Mouse (Mus musculus) hindbrain, embryonic 11.5 days (tissue): ENCODE measurements around the gene Olfr1371. TPM values are rescaled to one million over a fixed set of nuclear protein-coding genes. Genes with fewer than 3 reads are reported as not detected.
"Not testable (repeated sequence)": the region's sequence is repeated elsewhere in the genome, so short reads cannot be mapped to it uniquely, and the experiment has no call there.

Source experiments
- ATAC-seq: fragments of 200-750 bp; cut with Nextera tagmentation; 2 replicates; pipeline ENCODE4 v1.8.0; 2017; ENCODE audit warnings: mild to moderate bottlenecking, moderate TSS enrichment, moderate library complexity; ENCODE audit not compliant: low FRiP score
- DNase-seq: peaks from one replicate; pipeline ENCODE4 v3.0.0-alpha.2; 2015; ENCODE audit warnings: low spot score
- H3K27ac ChIP-seq: fragments of 300-500 bp; sonication (generic); 2 replicates; pipeline ENCODE4 v1.5.1; 2014; ENCODE audit warnings: mild to moderate bottlenecking, low read depth, low read length
- H3K27me3 ChIP-seq: fragments of 300-500 bp; sonication (generic); 2 replicates; pipeline ENCODE4 v1.6.1; 2014; ENCODE audit warnings: mild to moderate bottlenecking, low read length, moderate library complexity, mixed read lengths; ENCODE audit not compliant: control insufficient read depth, insufficient read depth
- H3K36me3 ChIP-seq: fragments of 300-500 bp; sonication (generic); 2 replicates; pipeline ENCODE4 v1.6.1; 2014; ENCODE audit warnings: mild to moderate bottlenecking, low read length, moderate library complexity, mixed read lengths; ENCODE audit not compliant: control insufficient read depth, insufficient read depth
- H3K4me1 ChIP-seq: fragments of 300-500 bp; sonication (generic); replicated peaks from 2 replicates; pipeline ENCODE4 v1.6.1; 2014; ENCODE audit warnings: low read length, mixed read lengths; ENCODE audit not compliant: control insufficient read depth, insufficient read depth
- H3K4me2 ChIP-seq: fragments of 300-500 bp; sonication (generic); replicated peaks from 2 replicates; pipeline ENCODE4 v1.6.1; 2014; ENCODE audit warnings: mild to moderate bottlenecking, low read depth, low read length
- H3K4me3 ChIP-seq: fragments of 300-500 bp; sonication (generic); 2 replicates; pipeline ENCODE4 v1.5.1; 2014; ENCODE audit warnings: low read depth, low read length
- H3K9ac ChIP-seq: fragments of 300-500 bp; sonication (generic); 2 replicates; pipeline ENCODE4 v1.6.1; 2014; ENCODE audit warnings: low read depth, low read length
- H3K9me3 ChIP-seq: fragments of 300-500 bp; sonication (generic); 2 replicates; pipeline ENCODE4 v1.6.1; 2016; ENCODE audit warnings: low read length; ENCODE audit not compliant: control insufficient read depth
- WGBS: fragments of 180-500 bp; shearing (Covaris S2); extraction: QIAGEN DNeasy Blood & Tissue Kit; methylation state at CpG from one replicate; pipeline ENCODE4 v1.1.7; 2014; 5-methylcytosine and 5-hydroxymethylcytosine counted together
- polyA plus RNA-seq: library from polyadenylated mRNA; unstranded; fragments of >200 nt; fragmentation: Nextera tagmentation; extraction: Ambion mirVana; gene quantifications from 2 replicates; pipeline ENCODE4 v1.2.1, GENCODE M21; 2014

The Olfr1371 gene
- polyA plus RNA-seq, 1 experiment from 2014 or later, result not detected

DNA sequence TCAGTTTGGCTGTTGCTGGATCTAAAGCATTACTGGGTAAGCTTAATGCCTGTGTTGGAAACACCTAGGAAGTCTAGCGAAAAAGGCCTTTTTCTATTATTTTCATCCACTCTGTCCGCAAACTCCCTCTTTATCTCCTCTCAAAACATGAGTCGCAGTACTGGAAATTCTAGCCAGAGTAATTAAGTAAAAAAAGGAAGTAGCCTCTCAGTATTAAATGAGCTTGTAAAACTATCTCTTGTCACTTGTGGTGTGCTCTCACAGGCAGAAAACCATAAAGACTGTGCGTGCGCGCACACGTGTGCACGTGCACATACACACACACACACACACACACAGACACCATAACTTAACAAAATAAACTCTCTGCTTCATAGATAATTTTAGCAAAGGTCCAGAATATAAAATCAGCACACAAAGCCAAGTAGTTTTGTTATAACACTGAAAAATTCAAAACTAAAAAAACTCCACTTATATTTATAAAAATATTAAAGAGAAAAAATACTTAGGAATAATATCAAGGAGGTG lies 17.2 kb downstream of the Olfr1371 start:
- not testable (repeated sequence) for H3K4me3 ChIP-seq, H3K4me2 ChIP-seq, H3K9ac ChIP-seq, ATAC-seq, DNase-seq, H3K9me3 ChIP-seq, H3K27me3 ChIP-seq, H3K4me1 ChIP-seq, H3K27ac ChIP-seq, H3K36me3 ChIP-seq
- 93% methylated on average over 8 of the region's 8 CpGs for WGBS

DNA sequence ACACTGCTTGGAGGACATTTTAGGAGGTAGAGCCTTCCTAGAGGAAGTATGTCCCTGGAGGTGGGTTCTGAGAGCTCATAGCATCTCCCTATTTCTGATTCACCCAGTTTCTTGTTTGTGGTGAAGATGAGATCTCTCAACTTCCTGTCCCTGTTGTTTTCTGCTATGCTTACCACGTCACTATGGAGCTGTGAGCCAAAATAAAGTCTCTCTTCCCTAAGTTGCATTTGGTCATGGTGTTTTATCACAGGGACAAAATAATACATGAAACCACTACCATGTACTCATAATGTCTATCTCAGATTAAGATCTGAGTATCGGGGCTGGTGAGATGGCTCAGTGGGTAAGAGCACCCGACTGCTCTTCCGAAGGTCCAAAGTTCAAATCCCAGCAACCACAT lies 33.1 kb downstream of the Olfr1371 start:
- not testable (repeated sequence) for H3K4me1 ChIP-seq, ATAC-seq, H3K36me3 ChIP-seq, H3K4me2 ChIP-seq, H3K9me3 ChIP-seq, H3K9ac ChIP-seq, H3K27ac ChIP-seq, H3K27me3 ChIP-seq, DNase-seq, H3K4me3 ChIP-seq
- WGBS, result 97% methylated on average over 4 of the region's 4 CpGs

DNA sequence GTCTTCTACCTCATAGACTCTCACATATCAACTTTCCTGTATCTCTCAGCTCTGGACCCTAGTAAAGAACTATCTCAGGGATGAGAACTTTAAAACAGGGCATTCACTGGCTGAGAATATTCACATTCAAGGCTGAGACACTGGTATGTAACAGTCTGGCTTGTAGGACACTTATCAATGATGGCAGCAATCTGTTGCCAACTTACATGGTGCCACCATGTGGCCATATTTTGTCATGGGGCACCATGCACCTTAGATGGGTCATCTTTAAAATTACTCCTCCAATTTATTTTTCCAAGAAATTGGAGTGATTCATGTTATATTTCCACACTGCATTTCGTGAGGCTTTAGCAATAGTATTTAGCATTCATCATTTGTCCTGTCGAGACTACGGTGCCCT lies 33.9 kb downstream of the Olfr1371 start:
- not testable (repeated sequence) for H3K4me3 ChIP-seq, H3K36me3 ChIP-seq, DNase-seq, H3K27me3 ChIP-seq, H3K4me2 ChIP-seq, H3K9ac ChIP-seq, ATAC-seq, H3K4me1 ChIP-seq, H3K9me3 ChIP-seq, H3K27ac ChIP-seq
- 80% methylated on average over 1 of the region's 3 CpGs for WGBS

DNA sequence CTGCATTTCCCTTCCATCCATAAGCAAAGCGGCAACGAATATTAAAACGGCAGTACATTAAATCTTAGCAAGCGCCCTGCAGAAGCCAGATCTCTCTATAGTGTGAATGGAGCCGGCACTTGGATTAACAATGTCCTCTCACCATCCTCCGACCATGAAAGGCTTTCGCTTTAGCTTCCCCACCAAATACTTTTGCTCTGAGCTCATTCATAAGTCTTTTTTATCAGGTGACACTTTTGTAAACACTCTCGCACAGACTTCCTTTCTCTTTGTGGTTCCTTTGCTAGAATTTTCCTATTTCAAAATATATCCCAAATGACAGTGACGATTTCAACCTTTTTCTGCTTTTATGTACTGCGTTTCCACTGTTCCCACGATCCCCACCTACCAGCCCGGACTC lies 45.3 kb downstream of the Olfr1371 start:
- no peak overlapping the region for H3K27ac ChIP-seq
- DNase-seq (peak; percentile 41), ATAC-seq (no peak)
- 24% methylated on average over 12 of the region's 12 CpGs for WGBS
- no peaks in the 10 kb centered on the region for H3K9me3 ChIP-seq
- H3K4me2 ChIP-seq, result peak overlapping the region; percentile 61
- H3K9ac ChIP-seq, result no peak overlapping the region
- H3K4me1 ChIP-seq, result no peaks in the 10 kb centered on the region
- H3K27me3 ChIP-seq, result peaks cover 24% of the 10 kb centered on the region
- peak overlapping the region; percentile 36 for H3K4me3 ChIP-seq
- no peaks in the 10 kb centered on the region for H3K36me3 ChIP-seq

DNA sequence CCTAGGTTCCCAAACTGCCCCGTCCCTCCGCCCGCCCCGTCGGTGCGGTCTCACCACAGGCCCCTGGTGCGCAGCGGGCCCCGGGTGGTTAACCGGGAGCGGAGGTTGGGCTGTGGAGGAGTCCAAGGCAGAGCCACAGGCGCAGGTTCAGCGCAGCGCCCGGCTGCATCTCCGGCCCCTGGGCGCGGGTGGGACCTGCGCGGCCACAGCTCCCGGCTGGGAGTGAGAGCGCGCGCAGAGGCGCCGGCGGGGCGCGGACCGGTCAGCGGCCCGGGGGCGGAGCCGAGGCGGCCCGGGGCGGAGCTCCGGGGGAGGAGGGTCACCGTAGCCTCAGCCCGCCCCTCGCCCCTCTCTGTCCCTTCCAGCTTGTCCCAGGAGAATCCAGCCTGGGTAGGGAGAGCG lies 45.9 kb downstream of the Olfr1371 start:
- Histone ChIP-seq H3K27me3 (peaks cover 24% of the 10 kb centered on the region), H3K4me3 (peak overlapping the region; percentile 36), H3K4me2 (peak overlapping the region; percentile 61)
- H3K27ac ChIP-seq, H3K9ac ChIP-seq, H3K9me3 ChIP-seq, H3K36me3 ChIP-seq, H3K4me1 ChIP-seq: not testable (repeated sequence)
- ATAC-seq (peak; percentile 61; the same call in 1 of the 2 replicates), DNase-seq (peak; percentile 43)
- WGBS, result under 1% methylated on average over 17 of the region's 42 CpGs

DNA sequence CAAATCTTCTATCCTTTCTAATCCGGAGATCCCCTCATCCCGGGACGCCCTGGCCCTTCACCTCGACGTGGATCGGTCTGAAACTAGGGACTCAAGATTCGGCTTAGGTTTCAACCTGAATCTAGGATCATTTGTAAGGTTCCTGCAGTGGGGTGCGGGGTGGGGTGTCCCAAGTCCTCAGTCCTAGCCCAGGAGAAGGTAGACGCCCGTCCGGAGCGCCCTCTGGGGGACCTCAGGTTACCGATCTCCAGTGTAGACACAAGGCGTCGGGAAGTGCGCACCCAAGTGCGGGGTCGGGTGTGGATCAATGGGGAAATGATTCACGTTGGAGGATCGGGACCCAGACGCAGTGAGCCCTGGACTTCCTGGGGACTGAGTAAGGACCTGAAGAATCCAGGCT lies 46.7 kb downstream of the Olfr1371 start:
- Histone ChIP-seq H3K9ac (no peak overlapping the region), H3K9me3 (no peaks in the 10 kb centered on the region), H3K27me3 (peaks cover 24% of the 10 kb centered on the region), H3K4me2 (no peak overlapping the region), H3K36me3 (no peaks in the 10 kb centered on the region), H3K27ac (no peak overlapping the region), H3K4me1 (no peaks in the 10 kb centered on the region), H3K4me3 (no peak overlapping the region)
- DNase-seq (peak; percentile 40), ATAC-seq (no peak)
- WGBS, result 2% methylated on average over 21 of the region's 21 CpGs

DNA sequence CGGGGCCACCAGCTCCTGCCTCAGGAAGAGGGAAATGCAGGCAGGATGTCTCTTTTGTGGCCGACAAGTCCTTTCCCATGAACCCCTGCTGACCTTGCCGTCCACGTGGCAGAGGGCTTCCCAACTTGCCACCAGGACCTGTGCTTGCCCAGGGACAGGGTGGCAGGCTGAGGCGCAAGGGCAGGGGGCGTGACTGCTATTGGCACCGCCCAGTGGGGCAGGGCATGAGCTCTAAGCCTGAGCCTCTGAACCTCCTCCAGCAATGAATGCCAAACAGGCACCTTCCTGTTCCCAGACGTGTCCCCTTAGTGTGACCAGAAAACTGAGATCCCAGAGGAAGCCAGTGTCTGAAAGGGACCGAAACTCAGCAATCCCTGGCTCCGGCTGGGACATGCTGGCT lies 49.9 kb downstream of the Olfr1371 start:
- H3K27me3 ChIP-seq, result peaks cover 19% of the 10 kb centered on the region
- no peaks in the 10 kb centered on the region for H3K36me3 ChIP-seq
- WGBS, result 39% methylated on average over 10 of the region's 10 CpGs
- DNase-seq (no peak), ATAC-seq (no peak)
- no peak overlapping the region for H3K9ac ChIP-seq
- no peaks in the 10 kb centered on the region for H3K4me1 ChIP-seq
- H3K27ac ChIP-seq, result no peak overlapping the region
- H3K9me3 ChIP-seq, result no peaks in the 10 kb centered on the region
- H3K4me2 ChIP-seq, result no peak overlapping the region
- no peak overlapping the region for H3K4me3 ChIP-seq

Other genes starting within 250 kb of the Olfr1371 start
- gene Cdkn2aipnl, start 246.3 kb downstream of the Olfr1371 start, polyA plus RNA-seq, result 111 and 134 TPM in 2 replicates
- gene Ube2b, start 213.2 kb downstream of the Olfr1371 start, polyA plus RNA-seq, result 193 and 205 TPM in 2 replicates
- gene Cdkl3, start 209.8 kb downstream of the Olfr1371 start, polyA plus RNA-seq, result 12.0 and 15.9 TPM in 2 replicates
- 128 and 136 TPM in 2 replicates for gene Ppp2ca, start 115.3 kb downstream of the Olfr1371 start, polyA plus RNA-seq
- gene Olfr1373, start 68.5 kb downstream of the Olfr1371 start, polyA plus RNA-seq, result not detected in 2 replicates
- 1,030 and 1,116 TPM in 2 replicates for gene Skp1a, start 18.0 kb upstream of the Olfr1371 start, polyA plus RNA-seq
- 6.9 and 7.7 TPM in 2 replicates for gene Tcf7, start 69.0 kb upstream of the Olfr1371 start, polyA plus RNA-seq
- gene Vdac1, start 146.9 kb upstream of the Olfr1371 start, polyA plus RNA-seq, result 205 and 221 TPM in 2 replicates
- 171 and 175 TPM in 2 replicates for gene 9530068E07Rik, start 182.4 kb upstream of the Olfr1371 start, polyA plus RNA-seq